Mouse (Mus musculus) c-Kit-positive CD71-positive TER-119-positive erythroid progenitor cells, embryonic 14.5 days (primary cell): ENCODE results near the gene Slc26a9.

Experiments
- DNase-seq: peaks from one replicate; pipeline ENCODE4 v3.0.0-alpha.2; 2013; ENCODE audit warnings: low spot score

Gene Slc26a9

DNA sequence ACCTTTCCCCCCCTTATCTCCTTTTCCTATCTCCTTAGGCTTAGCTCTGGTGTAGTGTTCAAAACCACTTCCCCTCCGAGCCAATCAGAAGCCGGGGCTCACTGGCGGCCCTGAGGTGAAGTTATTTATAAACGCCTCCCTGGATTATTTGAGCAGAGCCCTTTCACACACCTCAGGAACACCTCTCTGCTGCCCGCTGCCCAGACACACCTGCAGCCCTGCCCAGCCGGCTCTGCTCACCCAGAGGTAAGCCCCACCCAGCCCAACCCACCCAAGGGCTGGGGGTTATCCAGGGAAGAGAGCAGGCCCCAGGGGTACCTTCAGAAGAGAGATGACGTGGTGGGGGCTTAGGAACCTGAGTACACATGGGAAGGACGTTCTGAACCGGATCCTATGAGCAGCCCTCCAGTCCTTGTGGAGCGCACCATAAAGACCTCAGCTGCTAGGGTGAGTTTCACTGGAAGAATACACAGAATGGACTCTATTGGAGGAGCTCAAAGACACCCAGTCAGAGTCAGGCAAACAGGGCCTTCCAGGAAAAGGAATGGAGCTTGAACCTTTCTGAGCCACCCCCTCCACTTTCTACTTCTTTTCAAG is at the start of gene Slc26a9:
TSS of gene Slc26a9 (plus strand) at position 155 of the 597 bp plus-strand sequence.
- DNase-seq, result no peak

DNA sequence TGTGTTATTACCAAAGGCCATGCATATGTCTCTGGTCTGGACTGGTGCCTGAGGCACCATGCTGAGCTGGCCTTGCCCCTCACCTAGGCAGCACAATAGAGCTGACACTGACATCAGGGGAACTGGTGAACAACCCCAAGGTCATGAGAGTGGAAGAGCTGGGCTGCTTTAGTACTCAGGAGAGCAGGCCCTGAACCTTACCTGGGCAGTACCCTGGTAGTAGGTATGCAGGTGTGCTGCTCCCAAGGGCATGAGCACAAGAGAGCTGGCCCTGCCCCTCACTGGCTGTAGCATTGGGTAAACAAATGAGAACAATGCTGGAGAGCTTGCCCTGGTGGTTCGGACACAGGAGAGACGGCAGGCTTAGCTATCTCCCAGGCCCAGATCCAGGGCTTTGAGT is 48.5 kb upstream of the Slc26a9 start:
- DNase-seq, result no peak

DNA sequence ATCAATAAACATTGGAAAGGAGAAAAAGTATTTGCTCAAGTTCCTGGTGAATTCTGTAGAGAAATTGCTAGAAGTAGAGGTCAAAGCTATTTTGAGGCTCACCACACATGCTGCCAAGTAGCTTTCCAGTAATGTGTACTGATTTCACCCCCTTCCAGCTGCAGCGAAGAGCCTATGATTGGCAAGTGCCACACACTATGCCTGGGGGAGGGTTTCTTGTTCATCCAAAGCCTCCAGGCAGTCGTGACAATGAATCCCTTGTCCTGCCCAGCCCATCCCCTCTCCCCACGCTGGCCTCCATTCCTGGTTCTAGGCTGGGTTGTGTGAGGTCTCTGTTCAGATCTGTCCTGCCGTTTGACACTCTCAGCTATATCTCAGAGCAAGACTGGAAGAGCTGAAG is 47.5 kb upstream of the Slc26a9 start:
- DNase-seq, result no peak

DNA sequence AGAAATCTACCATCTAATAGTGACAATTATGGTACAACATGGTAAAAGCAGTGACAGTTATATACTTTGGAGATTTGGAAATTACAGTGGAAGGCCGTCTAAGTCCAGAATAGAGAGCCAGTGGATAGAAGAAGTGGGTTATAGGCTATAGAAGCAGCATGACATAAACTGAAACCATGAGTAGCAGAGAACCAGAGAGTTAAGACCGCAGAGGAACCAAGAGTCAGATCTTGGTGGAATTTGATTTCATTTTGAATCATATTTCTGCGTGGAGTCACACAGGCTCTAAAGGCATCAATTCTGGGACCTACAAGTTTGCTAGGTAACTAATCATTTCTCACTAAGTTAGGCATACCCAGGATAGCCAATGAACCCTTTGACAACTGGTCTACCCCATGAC is 45.1 kb upstream of the Slc26a9 start:
- no peak for DNase-seq

DNA sequence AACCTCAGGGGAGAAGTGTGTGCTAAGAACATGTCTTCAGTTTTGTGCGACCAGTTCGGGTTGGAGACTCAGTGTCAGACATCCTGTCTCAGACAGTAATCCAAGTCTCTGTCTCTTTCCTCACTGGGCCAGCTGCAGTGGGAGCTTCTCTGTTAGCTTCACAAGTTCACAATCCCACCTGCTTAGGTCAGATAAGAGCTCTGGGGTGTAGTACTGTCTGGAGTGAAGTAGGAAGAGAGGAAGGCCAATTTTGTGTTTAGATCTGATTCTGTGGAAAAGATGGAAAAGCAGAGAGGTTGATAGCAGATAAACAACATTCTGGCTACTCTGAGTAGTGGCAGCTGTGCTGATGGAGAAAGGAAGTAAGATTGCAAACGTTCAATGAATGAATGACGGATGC is 44.2 kb upstream of the Slc26a9 start:
- DNase-seq, result no peak

DNA sequence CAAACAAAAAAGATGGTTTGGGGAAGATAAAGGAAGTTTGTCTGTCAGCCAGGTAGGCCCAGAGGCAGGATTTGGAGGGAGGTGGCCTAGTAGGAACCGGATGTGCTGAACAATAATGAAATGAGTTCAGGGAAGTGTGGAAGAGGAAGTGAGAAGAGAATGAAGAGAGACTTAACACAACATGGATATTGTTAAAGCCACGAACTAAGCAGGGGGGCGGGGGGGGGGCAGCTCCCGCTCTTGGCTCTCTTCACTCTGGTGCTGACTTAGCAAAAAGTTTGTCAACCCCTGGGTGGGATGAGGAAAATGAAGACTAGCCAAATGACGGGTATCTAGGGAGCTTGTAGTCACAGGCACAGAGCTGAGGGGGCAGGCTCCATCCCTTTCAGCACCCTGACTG is 43.4 kb upstream of the Slc26a9 start:
- no peak for DNase-seq

DNA sequence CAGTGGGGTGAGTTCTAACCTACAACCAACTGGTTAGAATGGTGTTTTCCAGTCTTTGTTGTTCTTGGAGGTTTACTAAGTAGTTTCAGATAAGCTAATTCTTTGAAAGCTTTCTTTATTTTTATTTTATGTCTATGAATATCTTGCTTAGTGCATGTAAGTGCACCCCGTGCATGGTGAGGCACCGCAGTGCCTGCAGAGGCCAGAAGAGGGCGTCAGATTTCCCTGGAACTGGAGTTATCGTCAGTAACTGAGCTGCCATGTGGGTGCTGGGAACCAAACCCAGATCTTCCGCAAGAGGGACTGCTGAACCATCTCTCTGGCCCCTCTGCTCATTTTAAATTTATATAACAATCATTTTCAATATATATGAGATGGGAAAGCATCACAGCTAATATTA is 42.4 kb upstream of the Slc26a9 start:
- no peak for DNase-seq

DNA sequence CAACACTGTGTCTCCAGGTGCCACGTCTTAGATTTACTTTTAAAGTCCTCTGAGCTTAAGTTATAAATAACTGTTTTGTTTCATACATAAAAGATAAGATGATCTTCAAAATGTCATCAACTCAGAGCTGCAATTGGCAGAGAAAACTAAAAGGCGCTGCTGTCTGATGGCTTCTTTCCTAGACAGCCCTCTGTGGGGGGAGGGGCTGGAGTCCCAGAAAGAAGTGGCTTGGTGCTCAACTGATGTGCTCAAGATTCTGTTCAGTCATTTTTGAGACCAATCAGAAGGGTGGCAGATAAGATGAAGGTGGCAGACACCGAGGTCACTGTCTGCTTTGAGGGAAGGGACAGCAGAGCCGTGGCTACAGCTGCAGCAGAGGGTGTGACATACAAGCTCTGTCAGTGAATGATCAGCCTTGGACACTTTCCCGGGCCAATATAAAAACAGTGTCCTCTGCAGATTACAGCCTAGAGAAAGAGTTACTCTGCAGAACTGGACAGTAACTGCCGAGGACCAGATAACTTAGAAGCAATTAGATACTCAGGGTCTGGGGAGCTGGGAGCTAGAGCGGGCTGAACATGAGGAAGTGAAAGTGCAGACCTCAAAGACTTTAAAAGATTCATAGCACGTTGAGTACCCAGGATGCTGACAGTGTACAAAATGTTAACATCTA is 41.6 kb upstream of the Slc26a9 start:
- DNase-seq, result no peak

DNA sequence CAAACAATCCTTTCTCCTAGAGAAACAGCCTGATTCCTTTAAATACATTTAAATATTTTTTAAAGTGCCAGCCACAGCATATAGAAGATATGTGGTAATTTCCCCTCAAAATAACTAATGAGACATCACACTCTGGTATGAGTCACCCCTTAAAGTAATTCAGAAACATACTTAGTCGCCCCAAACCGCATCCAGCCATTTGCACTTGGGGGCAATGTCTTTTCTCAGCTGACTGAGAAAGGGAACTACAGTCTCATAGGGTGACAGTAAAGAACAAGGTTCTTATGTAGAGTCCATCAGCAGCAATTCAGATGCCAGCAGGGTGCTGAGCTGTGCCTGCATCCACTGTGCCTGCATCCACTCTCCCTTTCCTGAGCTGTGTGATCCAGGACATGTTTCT is 40.3 kb upstream of the Slc26a9 start:
- DNase-seq, result no peak

DNA sequence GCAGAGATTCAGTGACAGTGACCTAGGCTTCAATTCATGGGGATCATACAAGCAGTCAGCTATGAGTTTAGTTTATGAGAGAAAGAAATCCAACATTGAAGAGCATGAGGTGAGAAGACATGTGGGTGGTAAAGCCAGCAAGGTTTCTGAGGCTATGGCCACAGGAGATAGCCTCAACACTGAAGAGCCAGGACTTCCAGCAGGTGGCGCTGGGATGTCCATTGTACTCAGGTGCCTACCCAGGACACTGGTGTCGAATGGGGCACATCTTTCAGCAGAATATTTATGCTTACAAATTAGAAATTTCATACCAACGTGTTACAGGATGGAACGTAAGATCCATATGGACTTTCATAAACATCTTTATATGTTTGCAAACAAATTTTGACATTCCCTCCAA is 35.5 kb upstream of the Slc26a9 start:
- peak; percentile 42 for DNase-seq

DNA sequence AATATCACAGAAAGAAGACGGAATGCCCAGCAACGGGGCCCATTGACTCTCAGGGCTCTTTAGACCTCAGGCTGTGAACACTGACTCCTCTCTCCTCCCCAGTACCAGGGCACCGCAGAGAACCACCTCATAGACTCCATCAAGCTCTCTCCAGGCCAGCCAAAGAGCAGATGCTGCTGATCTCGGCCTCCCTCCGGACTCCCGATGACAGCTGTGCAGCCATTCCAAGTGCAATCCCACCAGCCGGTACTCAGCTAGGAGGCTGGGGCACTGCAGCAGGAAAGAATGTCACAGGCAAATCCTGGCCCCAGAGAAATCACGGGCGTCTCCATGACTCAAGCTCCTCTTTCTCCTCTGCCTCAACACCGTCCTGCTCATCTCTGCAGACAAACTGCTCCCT is 32.3 kb upstream of the Slc26a9 start:
- DNase-seq, result no peak

DNA sequence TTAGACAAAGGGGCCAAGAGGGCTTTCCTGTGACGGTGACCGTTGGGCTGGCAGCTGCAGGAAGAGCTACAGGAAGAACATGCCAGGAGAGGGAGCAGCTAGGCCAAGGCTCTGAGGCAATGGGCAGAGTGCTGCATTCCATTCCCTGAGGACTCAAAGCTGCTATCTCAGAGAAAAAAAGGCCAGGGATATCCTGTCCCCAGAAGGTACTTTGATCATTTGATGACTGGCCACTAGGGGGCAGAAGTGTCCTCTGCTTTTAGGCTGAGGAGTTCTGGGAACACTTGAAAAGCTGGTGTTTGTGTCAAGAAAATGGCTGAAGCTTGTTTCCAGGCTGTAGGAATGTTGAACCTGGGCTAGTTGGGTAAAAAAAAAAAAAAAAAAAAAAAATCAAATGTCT is 31.4 kb upstream of the Slc26a9 start:
- peak; percentile 60 for DNase-seq

DNA sequence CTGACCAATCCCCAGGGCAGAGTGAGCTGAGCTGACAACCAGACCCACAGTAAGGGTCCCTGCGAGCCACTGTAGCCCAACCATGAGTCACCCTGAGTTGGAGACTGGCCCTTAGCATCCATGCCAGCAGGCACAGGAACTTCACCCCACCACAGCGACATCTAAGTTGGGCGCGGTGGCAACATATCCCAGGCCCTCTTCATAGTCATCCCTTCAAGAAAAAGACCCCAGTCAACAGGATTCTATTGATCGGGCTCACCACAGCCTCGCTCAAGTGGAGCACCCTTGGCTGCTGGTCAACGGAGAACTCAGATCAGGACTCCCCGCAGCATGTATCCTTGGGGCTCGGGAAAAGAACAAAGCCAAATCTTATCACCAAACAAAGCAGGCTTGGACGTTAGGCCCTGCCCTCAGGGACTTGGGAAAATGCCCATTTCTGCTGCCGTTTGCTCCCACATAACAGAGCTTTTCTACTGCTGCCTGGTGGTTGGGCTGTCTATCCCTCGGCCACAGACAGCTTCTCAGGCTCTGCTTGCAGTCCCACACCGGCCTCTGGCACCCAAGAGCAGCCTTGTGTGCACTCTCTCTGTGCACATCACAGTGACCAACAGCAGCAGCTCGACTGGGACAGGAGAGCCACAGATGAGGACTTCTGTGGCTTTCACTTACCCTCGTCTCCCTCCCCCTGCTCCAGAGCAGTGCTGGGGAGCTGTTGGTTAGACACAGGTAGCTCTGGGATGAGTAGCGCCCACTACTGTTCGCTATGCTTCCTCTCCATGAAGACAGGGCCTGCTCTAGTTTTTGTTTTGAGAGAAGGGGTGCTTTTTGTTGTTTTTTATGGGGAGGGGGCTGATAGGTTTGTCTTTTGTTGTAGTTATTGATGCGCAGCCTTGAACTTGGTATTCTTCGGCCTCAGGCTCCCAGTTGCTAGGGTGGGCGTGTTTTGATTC is 29.2 kb upstream of the Slc26a9 start:
- DNase-seq, result no peak

DNA sequence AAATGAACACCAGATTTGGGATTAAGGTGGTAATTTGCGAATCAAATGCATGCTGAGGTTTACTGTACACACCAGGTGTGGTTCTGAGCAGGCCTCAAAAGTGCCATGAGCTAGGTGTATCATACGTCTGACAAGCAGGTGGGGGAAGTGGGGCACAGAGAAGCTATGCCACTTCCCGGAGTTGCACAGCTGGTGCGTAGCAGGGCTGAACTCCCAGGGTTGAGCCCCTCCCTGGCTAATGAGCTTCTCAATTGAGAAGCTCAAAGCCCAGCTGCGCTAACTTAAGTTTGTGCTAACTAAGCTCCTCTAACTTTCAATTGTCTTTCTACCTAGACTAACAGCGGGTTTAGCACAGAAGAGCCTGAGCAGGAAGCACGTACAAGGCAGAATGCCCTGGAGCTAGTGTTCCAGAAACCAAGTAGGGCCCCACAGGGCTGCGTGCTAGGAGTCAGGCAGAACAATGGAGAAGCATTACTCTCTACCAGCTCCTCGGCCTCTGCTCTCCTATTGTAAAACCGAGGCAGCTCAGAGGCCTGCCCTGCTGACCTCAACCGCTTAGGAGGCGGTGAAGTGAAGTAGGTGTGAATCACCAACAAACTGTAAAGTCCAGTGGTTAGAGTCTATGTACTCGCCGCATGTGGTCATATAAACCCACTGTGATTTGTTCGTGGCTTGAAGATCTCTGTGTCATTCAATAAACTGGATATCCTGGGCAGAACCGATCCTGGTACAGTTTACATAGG is 24.7 kb upstream of the Slc26a9 start:
- no peak for DNase-seq

DNA sequence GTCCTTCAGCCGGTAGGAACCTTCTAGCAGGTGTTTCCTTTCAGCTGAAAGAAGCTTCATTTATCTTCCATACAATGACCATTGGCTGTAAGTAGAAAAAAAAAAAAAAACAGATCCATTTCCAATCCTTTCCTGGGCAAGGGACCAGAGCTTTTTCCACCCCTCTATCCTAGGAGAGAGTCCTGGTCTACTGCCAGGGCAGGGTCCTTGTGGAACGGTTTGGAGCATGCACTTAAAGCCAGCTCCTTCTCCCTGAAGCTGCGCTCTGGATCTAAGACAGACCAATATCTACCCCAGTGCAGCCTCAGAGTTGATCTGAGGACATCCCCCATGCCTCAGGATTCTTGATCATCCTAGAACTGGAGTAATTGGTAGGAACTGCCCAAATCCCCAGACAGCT is 21.8 kb upstream of the Slc26a9 start:
- DNase-seq, result no peak

DNA sequence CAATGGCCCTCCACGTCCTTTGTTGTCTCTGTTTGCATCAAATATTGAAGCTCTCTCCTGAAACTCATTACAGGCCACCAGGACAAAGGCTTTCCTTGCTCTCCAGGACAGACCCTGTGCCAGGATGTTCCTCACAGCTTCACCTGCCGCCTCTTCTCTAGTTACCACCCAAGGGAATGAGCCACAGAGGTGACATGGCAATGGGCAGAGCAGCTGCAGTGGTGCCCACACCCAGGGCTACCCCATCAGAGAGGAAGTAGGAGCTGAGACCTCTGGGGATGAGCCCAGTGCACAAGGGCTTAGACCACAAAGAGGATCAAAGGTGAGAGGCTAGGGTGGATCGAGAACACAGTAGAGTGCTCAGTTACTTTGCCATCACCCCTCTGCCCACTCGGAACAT is 20.3 kb upstream of the Slc26a9 start:
- DNase-seq, result no peak

DNA sequence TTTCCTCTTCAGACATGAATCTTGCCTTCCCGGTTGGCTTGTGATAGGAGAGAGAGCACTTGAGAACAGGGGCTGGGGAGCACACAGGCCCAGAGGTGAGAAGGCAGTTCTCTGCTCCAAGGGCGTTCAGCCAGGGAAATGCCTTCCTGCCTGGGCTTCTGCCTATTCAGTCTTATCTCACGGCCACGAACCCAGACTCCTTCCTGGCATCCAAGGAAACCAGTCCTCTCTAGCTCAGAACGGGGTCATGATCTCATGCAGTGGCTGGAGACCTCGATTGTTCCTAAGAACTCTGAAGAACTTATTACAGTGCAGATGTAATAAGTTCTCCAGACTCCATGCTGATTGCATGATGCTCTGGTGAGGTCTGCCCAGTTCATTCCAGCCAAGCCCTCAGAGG is 17.2 kb upstream of the Slc26a9 start:
- DNase-seq, result no peak

DNA sequence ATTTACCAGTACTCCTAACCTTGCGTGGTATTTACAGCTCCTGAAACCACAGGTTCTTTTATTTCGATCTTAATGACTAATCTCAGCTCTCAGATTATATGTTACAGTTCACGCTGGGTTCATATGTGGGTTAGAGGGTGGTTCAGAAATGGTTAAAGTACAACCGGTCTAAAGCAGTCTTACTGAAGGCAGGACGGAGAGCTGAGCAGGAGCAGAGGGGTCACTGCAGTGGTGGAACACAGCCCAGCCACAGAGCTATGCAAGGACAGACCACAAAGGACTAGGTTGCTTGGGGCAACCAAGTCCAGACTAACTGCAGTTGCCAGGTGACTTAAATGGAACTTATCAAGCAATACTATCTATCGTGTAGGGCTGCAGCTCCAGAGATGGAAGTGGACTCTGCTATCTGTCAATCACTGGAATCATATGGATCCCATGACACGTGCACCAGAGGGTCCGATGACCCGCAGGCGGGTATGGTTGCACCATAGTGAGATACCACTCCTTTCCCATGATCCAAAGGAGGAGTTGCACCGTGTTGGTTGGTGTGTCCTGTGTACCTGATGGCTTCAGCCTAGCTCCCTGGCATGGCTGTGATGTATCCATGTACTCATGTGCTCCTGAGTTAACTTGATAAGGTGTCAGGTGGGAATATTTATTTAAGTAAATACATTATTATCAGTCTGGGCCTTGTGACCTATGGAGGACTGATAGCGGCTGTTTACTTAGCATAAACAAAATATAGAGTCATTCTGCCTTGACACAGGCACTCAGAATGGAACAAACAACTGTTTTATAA is 13.0 kb upstream of the Slc26a9 start:
- DNase-seq, result no peak

DNA sequence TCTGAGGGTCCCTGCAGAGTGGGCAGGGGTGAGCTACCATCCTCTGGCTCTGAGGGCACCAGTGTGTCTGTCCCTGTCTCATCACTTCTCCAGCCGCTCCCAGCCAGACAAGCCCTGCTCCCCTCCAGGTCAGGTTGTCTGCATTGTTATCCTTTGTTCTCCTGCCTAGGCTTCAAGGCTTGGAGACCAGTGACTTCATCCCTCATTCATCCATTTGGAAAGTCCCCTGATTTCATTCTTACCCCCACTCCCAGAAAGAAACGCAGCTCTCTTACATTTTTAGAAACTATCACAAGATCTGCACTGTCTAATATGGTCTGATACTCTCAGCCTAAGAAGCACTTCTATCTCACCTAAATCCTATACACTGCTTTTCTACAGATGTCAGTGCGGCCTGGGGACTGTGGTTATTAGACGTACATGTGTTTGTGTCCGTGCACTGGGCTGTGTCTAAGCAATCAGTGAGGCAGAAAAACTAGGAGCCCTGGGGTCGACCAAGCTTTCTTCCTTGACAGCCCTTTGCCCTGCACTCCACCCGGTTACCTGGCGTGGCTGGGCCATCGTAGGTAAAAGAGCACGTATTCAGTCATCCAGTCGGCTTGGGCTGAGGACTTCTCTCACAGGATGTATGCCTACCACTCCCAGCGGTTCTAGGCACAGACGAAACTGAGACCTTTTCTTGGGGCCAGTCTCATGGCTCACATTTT is 10.2 kb upstream of the Slc26a9 start:
- DNase-seq, result no peak

DNA sequence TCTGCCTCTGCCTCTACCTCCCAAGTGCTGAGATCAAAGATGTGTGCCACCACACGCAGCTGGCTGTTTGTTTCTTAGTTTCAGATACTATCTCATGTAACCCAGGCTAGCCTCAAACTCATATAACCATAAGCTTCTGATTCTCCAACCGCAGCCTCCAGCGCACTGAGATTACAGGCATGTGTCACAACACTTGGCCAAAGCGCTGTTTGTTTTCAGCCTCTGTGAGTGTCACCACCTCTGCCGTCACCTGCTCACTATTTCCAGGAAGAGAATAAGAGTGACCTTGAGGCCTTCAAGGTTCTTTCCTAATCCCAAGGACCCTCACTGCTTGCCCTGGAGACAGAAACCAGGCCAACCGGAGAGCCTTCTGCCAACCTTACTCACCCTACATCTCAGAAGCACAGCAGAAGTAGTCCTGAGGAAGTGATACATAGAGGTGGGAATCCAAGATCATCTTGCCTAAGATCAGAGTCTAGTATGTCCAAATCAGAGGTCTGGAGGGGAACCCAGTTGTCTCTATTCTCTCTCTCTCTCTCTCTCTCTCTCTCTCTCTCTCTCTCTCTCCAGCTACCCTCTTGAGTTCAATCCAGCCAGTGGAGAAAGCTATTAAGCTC is 9.1 kb upstream of the Slc26a9 start:
- DNase-seq, result no peak
